Mouse (Mus musculus): ENCODE measurements at regions not wholly inside any gene's neighbourhood (a gene's known extent, or its start where the extent isn't known, plus 50 kb on each side); places are given as distances from the start of the nearest gene placed in this dataset.
"Not testable (repeated sequence)": the region's sequence is repeated elsewhere in the genome, so short reads cannot be mapped to it uniquely, and the experiment has no call there.

- DNase-seq = no peak
These were observed 283.4 kb upstream of the Cdh4 start for GRCm38 (mm10) chr2:179158881-179159280.

- DNase-seq = no peak
These were observed 279.1 kb upstream of the Cdh4 start for GRCm38 (mm10) chr2:179163116-179163515.

- no peak for DNase-seq
These were observed 272.1 kb upstream of the Cdh4 start for GRCm38 (mm10) chr2:179170157-179170556.

GRCm38 (mm10) chr2:179170608-179171007 is 271.6 kb upstream of the Cdh4 start:
- no peak for DNase-seq

GRCm38 (mm10) chr2:179176835-179177530 is 265.2 kb upstream of the Cdh4 start:
- not testable (repeated sequence) for DNase-seq

- no peak for DNase-seq
These were observed 260.9 kb upstream of the Cdh4 start for GRCm38 (mm10) chr2:179181366-179181765.

- no peak for DNase-seq
These were observed 260.1 kb upstream of the Cdh4 start for GRCm38 (mm10) chr2:179182123-179182522.

- DNase-seq = no peak
These were observed 249.2 kb upstream of the Cdh4 start for GRCm38 (mm10) chr2:179192906-179193496.

- peak; percentile 45 for DNase-seq
These were observed 248.6 kb upstream of the Cdh4 start for GRCm38 (mm10) chr2:179193507-179194160.

- DNase-seq = no peak
These were observed 244.8 kb upstream of the Cdh4 start for GRCm38 (mm10) chr2:179197471-179197870.

- no peak for DNase-seq
These were observed 241.7 kb upstream of the Cdh4 start for GRCm38 (mm10) chr2:179200495-179200894.

- DNase-seq = no peak
These were observed 231.9 kb upstream of the Cdh4 start for GRCm38 (mm10) chr2:179210164-179210805.

- DNase-seq = no peak
These were observed 225.5 kb upstream of the Cdh4 start for GRCm38 (mm10) chr2:179216773-179217172.

GRCm38 (mm10) chr2:179228096-179228495 is 214.1 kb upstream of the Cdh4 start:
- no peak for DNase-seq

GRCm38 (mm10) chr2:179231708-179232354 is 210.4 kb upstream of the Cdh4 start:
- DNase-seq = no peak

GRCm38 (mm10) chr2:179238166-179238565 is 204.1 kb upstream of the Cdh4 start:
- no peak for DNase-seq

GRCm38 (mm10) chr2:179260892-179261291 is 181.3 kb upstream of the Cdh4 start:
- DNase-seq = no peak

- DNase-seq = no peak
These were observed 178.3 kb upstream of the Cdh4 start for GRCm38 (mm10) chr2:179263888-179264287.

- DNase-seq = no peak
These were observed 176.8 kb upstream of the Cdh4 start for GRCm38 (mm10) chr2:179265436-179265835.

- no peak for DNase-seq
These were observed 164.9 kb upstream of the Cdh4 start for GRCm38 (mm10) chr2:179277204-179277886.

- DNase-seq = no peak
These were observed 164.3 kb upstream of the Cdh4 start for GRCm38 (mm10) chr2:179277887-179278282.

GRCm38 (mm10) chr2:179282276-179282675 is 160.0 kb upstream of the Cdh4 start:
- no peak for DNase-seq

- no peak for DNase-seq
These were observed 151.8 kb upstream of the Cdh4 start for GRCm38 (mm10) chr2:179290394-179290793.

All from cerebellum, adult 9-10 months (tissue).